Mouse (Mus musculus) CD8-positive naive resting alpha-beta T cell, adult 2 months (primary cell): ENCODE data around the gene Gm8374.
"Not testable (repeated sequence)": the region's sequence is repeated elsewhere in the genome, so short reads cannot be mapped to it uniquely, and the experiment has no call there.

ENCODE experiments used
- DNase-seq, 2 experiments: peaks; one replicate each; pipeline ENCODE4 v3.0.0; 2022; ENCODE audit warnings: low read depth in 2 of 2, low spot score in 2 of 2

Gm8374 gene

GRCm38 (mm10) chr14:7365034-7365433 lies at the start of gene Gm8374:
TSS of gene Gm8374 (minus strand) at chr14:7365134.
- not testable (repeated sequence) for DNase-seq

DNA sequence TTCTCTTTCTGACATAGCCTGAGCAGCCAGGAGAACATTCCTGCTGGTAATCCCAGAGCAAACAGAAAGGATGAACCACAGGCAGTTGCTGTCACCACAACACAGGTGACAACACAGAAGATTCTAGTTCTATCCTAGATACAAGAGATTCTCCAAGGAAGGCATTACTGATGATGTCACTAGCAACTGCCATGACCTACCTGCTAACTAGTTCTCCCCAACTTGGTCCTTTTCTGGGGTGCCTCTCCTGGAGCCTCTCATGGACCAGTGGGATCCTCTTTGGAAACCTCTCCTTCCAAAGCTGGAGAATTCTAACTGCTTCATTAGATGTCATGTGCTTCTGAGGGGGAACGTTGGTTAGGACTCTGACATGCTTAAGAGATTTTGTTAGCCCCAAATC lies 32.6 kb downstream of the Gm8374 start, which contains the start of gene Gm5797:
Gm5797 (minus strand) TSS at position 101 of the 400 bp plus-strand sequence.
- DNase-seq = not testable (repeated sequence)

DNA sequence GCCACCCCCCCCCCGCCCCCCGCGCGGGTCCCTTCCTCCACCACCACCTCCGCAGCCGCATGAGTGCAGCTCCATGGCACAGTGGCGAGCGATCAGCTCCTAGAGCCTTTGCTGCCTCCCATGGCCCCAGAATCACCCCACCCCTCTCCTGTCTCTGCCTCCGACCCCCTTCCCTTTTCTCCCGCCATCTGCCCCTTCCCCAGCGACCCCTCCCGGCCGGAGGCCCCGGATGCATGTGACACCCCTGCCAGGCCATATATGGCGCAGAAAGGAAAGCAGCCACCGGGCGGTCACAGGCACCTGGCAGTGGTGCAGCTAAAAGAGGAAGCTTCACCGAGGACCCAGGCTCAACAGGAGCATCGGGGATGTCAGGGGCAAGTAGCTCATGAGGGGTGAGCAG lies 49.8 kb downstream of the Gm8374 start:
- not testable (repeated sequence) for DNase-seq

DNA sequence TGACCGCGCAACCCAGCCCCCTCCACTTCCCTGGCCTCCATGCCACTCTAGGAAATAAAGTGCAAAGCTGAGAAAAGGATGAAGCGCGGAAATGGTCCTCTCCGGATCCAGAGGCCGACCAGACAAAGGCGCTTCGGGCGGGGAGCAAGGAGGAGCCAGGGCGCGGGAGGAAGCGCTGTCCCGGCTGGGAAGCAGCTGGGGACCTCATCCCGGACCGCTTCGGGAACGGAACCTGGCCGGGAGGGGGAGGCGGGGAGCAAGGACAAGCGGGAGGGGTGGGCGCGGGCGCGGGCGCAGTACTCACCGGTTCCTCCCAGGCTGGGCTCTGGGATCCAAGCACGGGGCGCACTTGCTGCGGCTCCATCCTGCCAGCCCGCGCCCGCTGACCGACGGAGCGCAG lies 50.3 kb downstream of the Gm8374 start, which contains the start of gene Gm3739:
Gm3739 (minus strand) TSS at position 389 of the 400 bp plus-strand sequence.
- DNase-seq = not testable (repeated sequence)
